Mouse (Mus musculus) ovary, adult 10 weeks (tissue): ENCODE results near the gene Rbsn. TPM values are rescaled to one million over a fixed set of nuclear protein-coding genes. Genes with fewer than 3 reads are reported as not detected.

Experiments used
- polyA plus RNA-seq: library from polyadenylated mRNA; stranded (reverse); fragments of 350-450 nt; fragmentation: Illumina TruSeq; extraction: RNeasy Lipid Tissue Mini Kit (QIAGEN cat#74804); gene quantifications from one replicate; pipeline ENCODE4 v1.2.3, GENCODE M21; 2014

The Rbsn gene
- 27.9 TPM for polyA plus RNA-seq

GRCm38 (mm10) chr6:92214773-92215449, at the start of gene Rbsn:
Gene Rbsn (minus strand): TSS chr6:92214925.

GRCm38 (mm10) chr6:92244591-92244990, 29.9 kb upstream of the Rbsn start, which contains the start of gene Trh:
Gene Trh (minus strand): TSS chr6:92244650.

GRCm38 (mm10) chr6:92183621-92184131, 31.0 kb downstream of the Rbsn start, which contains the start of gene Mrps25:
Gene Mrps25 (minus strand): TSS chr6:92184033.

Other genes starting within 250 kb of the Rbsn start
- 13.3 TPM for gene Fgd5, start 236.0 kb downstream of the Rbsn start, polyA plus RNA-seq
- 54.4 TPM for gene Nr2c2, start 123.5 kb downstream of the Rbsn start, polyA plus RNA-seq
- gene Mrps25, start 30.9 kb downstream of the Rbsn start, polyA plus RNA-seq: 14.1 TPM
- gene Trh, start 29.7 kb upstream of the Rbsn start, polyA plus RNA-seq: not detected